Mouse (Mus musculus): ENCODE measurements around the gene Nol10.

DNA sequence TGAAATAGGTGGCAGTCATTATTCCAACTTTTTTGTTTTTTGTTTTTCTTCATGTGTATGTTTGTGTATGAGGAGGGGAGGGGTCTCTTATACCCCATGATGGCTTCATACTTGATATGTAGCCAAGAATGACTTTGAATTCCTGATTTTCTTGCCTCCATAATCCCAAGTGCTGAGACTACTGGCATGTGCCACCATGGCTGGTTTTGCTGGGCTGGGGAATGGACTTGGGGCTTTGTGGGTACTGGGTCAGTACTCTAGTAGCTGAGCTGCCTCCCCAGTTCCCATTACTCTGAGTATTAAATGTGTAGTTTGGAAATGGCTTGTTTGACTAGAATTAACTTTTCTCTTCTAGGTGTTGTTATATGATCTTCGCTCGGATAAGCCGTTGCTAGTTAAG lies 20.9 kb downstream of the Nol10 start:
- TF ChIP-seq GATA1 (IDR thresholded peaks at IDR 0.05; ENCODE audit: borderline replicate concordance, low read length) (no peak), FLI1 (IDR thresholded peaks at IDR 0.05; ENCODE audit: low read length) (no peak)

All from megakaryocyte, embryonic 14.5 days (primary cell).